Mouse (Mus musculus) lung, embryonic 16.5 days (tissue): ENCODE data around the gene Zfp248. TPM values are rescaled to one million over a fixed set of nuclear protein-coding genes. Genes with fewer than 3 reads are reported as not detected.
A peak's percentile ranks its signal among the peaks of the same experiment; 100 is the strongest.

Source experiments
- ATAC-seq: fragments of 200-750 bp; cut with Nextera tagmentation; 2 replicates; pipeline ENCODE4 v1.8.0; 2017; ENCODE audit warnings: low read depth, mild to moderate bottlenecking, moderate library complexity
- H3K27ac ChIP-seq: fragments of 300-500 bp; sonication (generic); 2 replicates; pipeline ENCODE4 v1.5.1; 2014; ENCODE audit warnings: mild to moderate bottlenecking, control low read depth, low read length
- H3K27me3 ChIP-seq: fragments of 300-500 bp; sonication (generic); 2 replicates; pipeline ENCODE4 v1.6.1; 2014; ENCODE audit warnings: low read depth, low read length, mixed read lengths; ENCODE audit not compliant: control insufficient read depth, insufficient read depth
- H3K36me3 ChIP-seq: fragments of 300-500 bp; sonication (generic); 2 replicates; pipeline ENCODE4 v1.6.1; 2014; ENCODE audit warnings: low read length; ENCODE audit not compliant: control insufficient read depth, insufficient read depth
- H3K4me1 ChIP-seq: fragments of 300-500 bp; sonication (generic); replicated peaks from 2 replicates; pipeline ENCODE4 v1.6.1; 2014; ENCODE audit warnings: low read length, mixed read lengths; ENCODE audit not compliant: control insufficient read depth, insufficient read depth
- H3K4me2 ChIP-seq: fragments of 300-500 bp; sonication (generic); 2 replicates; pipeline ENCODE4 v1.6.1; 2014; ENCODE audit warnings: low read depth, low read length, control low read depth
- H3K4me3 ChIP-seq: fragments of 300-500 bp; sonication (generic); 2 replicates; pipeline ENCODE4 v1.5.1; 2014; ENCODE audit warnings: mild to moderate bottlenecking, low read length, control low read depth
- H3K9ac ChIP-seq: fragments of 300-500 bp; sonication (generic); 2 replicates; pipeline ENCODE4 v1.6.1; 2014; ENCODE audit warnings: low read length, control low read depth
- H3K9me3 ChIP-seq: fragments of 300-500 bp; sonication (generic); 2 replicates; pipeline ENCODE4 v1.6.1; 2016; ENCODE audit warnings: low read length; ENCODE audit not compliant: control insufficient read depth
- WGBS: fragments of 180-500 bp; shearing (Covaris S2); extraction: QIAGEN DNeasy Blood & Tissue Kit; methylation state at CpG from one replicate; pipeline ENCODE4 v1.1.7; 2014; 5-methylcytosine and 5-hydroxymethylcytosine counted together
- polyA plus RNA-seq: library from polyadenylated mRNA; unstranded; fragments of >200 nt; fragmentation: Nextera tagmentation; extraction: Ambion mirVana; gene quantifications from 2 replicates; pipeline ENCODE4 v1.2.1, GENCODE M21; 2015

Gene Zfp248
- 6.8 and 7.6 TPM in 2 replicates for polyA plus RNA-seq

- Histone ChIP-seq H3K4me2 (peak within 1 kb of the TSS; percentile 81), H3K27ac (peak within 1 kb of the TSS; percentile 94), H3K9me3 (no peaks in the 10 kb centered on the region), H3K36me3 (no peaks in the 10 kb centered on the region), H3K4me3 (peak within 1 kb of the TSS; percentile 85), H3K9ac (peak within 1 kb of the TSS; percentile 96), H3K4me1 (peaks cover 8% of the 10 kb centered on the region), H3K27me3 (no peaks in the 10 kb centered on the region)
- peak; percentile 96 for ATAC-seq
- under 1% methylated on average over 43 of the region's 43 CpGs for WGBS
Observed at GRCm38 (mm10) chr6:118455042-118455631, at the start of gene Zfp248. Zfp248 (minus strand) TSS chr6:118455528.

DNA sequence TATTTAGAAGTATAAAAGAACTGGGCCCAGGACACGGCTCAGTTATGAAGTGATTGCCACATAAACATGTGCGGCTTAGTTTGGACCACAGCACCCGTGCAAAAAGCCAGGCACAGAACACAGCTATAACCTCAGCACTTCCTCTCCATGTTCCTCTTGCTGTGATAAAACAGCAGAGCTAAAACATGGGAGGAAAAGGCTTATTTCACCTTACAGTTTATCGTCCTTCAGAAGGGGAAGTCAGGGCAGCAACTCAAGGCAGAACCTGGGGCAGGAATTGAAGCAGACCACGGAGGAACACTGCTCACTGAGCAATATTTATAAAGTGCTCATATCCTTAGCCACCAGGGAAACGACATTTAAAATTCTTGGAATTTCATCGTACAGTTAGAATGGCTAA, 43.7 kb upstream of the Zfp248 start:
- ATAC-seq, result no peak
- no peak overlapping the region for H3K4me2 ChIP-seq
- no peak overlapping the region for H3K4me3 ChIP-seq
- no peak overlapping the region for H3K27ac ChIP-seq
- H3K9ac ChIP-seq, result no peak overlapping the region
- no peaks in the 10 kb centered on the region for H3K27me3 ChIP-seq
- H3K36me3 ChIP-seq, result peaks cover 4% of the 10 kb centered on the region; the same call in 1 of the 2 replicates
- no peaks in the 10 kb centered on the region for H3K9me3 ChIP-seq
- 79% methylated on average over 7 of the region's 7 CpGs for WGBS
- H3K4me1 ChIP-seq, result no peaks in the 10 kb centered on the region

DNA sequence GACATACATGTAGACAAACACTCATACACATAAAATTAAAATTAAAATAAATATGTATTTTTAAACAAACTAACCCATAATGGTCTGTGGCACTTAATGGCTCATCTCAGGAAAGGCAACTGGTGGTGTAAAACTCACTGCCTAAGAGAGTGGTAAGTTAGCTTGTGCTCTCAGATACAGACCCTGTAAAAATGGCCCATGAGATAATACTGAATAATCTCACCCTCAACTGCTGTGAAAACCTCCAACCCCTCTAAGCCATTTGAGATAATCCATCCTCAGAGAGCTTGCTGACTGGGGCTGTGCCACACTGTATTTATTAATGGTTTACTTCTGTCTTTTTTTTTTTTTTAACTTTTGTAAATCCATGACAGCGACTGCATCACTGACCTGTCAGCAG, 26.8 kb upstream of the Zfp248 start:
- Histone ChIP-seq H3K9ac (no peak overlapping the region), H3K4me3 (no peak overlapping the region), H3K4me1 (peaks cover 4% of the 10 kb centered on the region), H3K9me3 (no peaks in the 10 kb centered on the region), H3K27ac (no peak overlapping the region), H3K36me3 (no peaks in the 10 kb centered on the region), H3K27me3 (no peaks in the 10 kb centered on the region), H3K4me2 (no peak overlapping the region)
- WGBS, result 79% methylated on average over 1 of the region's 1 CpGs
- ATAC-seq, result no peak

DNA sequence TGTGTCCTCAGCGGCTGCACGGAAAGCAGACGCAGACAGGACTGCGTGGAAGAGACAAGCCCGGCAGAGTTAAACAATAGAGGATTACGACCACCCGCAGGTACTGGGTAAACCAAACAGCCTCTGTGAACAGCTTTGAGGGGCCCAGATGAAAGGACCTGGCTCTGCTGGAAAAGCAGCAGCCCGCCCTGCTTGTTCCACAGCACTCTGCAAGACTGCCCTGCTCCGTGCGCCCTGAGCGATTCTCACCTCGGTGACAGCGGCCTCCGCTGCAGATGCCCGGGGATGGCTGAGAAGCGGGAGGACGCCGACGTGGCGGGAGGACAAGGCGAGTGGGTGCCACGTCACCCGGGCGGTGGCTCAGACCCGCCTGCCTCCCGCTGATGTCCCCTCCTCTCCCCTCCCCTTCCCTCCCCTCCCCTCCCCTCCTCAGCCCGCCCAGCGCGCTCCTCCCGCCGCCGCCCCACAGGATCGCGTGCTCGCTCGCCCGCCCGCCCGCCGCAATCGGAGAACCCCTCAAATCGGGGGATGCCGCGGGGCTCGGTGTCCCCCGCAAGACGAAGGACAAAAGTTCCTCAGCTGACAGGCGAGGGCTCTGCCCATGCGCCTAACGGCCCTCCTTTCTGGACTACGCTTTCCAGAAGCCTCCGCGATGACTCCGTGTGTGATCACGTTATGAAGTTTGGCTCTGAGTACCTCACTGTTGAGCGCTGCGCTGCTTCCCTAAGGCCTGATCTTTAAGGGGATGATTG, 23.8 kb upstream of the Zfp248 start, which contains the start of gene Zfp9:
Zfp9 (minus strand) TSS at position 364 of the 752 bp plus-strand sequence.
- Histone ChIP-seq H3K27ac (peak within 1 kb of the TSS; percentile 88), H3K9me3 (no peaks in the 10 kb centered on the region), H3K9ac (peak within 1 kb of the TSS; percentile 82), H3K4me3 (peak within 1 kb of the TSS; percentile 72), H3K36me3 (0 out of 2 replicates have a peak, but pooled peaks cover 5% of the 10 kb centered on the region), H3K4me2 (peak within 1 kb of the TSS; percentile 84), H3K4me1 (peaks cover 6% of the 10 kb centered on the region), H3K27me3 (no peaks in the 10 kb centered on the region)
- WGBS, result under 1% methylated on average over 42 of the region's 57 CpGs
- peak; percentile 96 for ATAC-seq

GRCm38 (mm10) chr6:118477875-118478785, 22.8 kb upstream of the Zfp248 start:
- Histone ChIP-seq H3K36me3 (0 out of 2 replicates have a peak, but pooled peaks cover 5% of the 10 kb centered on the region), H3K4me2 (peak overlapping the region; percentile 84), H3K4me1 (peaks cover 6% of the 10 kb centered on the region), H3K9me3 (no peaks in the 10 kb centered on the region), H3K9ac (peak overlapping the region; percentile 82), H3K27ac (no peak overlapping the region; the same call in 1 of the 2 replicates), H3K4me3 (peak overlapping the region; percentile 72), H3K27me3 (no peaks in the 10 kb centered on the region)
- peak; percentile 8; the same call in 1 of the 2 replicates for ATAC-seq
- WGBS, result 25% methylated on average over 10 of the region's 10 CpGs

DNA sequence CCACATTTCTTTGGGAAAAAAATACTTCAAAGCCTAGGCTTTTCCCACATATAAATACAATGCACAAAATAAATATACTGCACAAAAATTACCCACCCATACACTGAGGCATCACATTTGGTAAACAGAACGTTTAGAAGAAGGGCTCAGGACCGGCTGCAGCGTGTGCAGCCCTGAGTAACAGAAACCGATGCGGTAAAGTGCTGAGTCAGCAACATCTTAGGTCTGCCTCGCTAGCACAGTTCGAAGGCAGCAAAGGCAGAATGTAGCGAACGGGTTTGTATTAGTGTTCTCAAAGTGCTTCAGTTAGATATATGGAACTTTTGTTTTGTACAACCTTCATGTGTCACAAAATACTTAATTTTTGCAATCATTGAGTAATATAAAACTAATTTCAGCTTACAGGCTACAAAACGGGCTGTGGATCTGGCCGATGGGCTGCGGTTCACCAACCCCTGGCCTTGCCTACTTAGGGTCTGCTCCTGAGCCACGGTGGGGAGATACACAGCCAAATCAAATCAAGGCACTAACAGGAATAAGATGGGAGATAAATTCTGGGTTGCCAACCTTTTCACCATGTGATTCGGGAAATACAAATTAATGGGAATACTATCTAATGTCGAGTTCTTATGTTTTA, 6.9 kb upstream of the Zfp248 start:
- no peak for ATAC-seq
- peaks cover 30% of the 10 kb centered on the region for H3K36me3 ChIP-seq
- WGBS, result 81% methylated on average over 15 of the region's 15 CpGs

GRCm38 (mm10) chr6:118457726-118458125, 2.4 kb upstream of the Zfp248 start:
- Histone ChIP-seq H3K4me2 (no peak overlapping the region), H3K9ac (no peak overlapping the region), H3K9me3 (no peaks in the 10 kb centered on the region), H3K36me3 (peaks cover 4% of the 10 kb centered on the region; the same call in 1 of the 2 replicates), H3K27ac (no peak overlapping the region), H3K4me1 (peaks cover 8% of the 10 kb centered on the region), H3K27me3 (no peaks in the 10 kb centered on the region), H3K4me3 (no peak overlapping the region)
- ATAC-seq, result no peak
- 85% methylated on average over 1 of the region's 1 CpGs for WGBS

More for the DNA sequence above, 6.9 kb upstream of the Zfp248 start:
- Histone ChIP-seq H3K4me1 (no peaks in the 10 kb centered on the region), H3K9me3 (no peaks in the 10 kb centered on the region), H3K9ac (no peak overlapping the region), H3K4me3 (no peak overlapping the region), H3K27me3 (no peaks in the 10 kb centered on the region), H3K4me2 (no peak overlapping the region), H3K27ac (no peak overlapping the region)

GRCm38 (mm10) chr6:118454452-118454851, 876 bp downstream of the Zfp248 start:
- no peaks in the 10 kb centered on the region for H3K36me3 ChIP-seq
- WGBS, result 21% methylated on average over 8 of the region's 8 CpGs
- H3K4me2 ChIP-seq, result peak overlapping the region; percentile 81
- H3K27me3 ChIP-seq, result no peaks in the 10 kb centered on the region
- peak overlapping the region; percentile 96 for H3K9ac ChIP-seq
- peaks cover 8% of the 10 kb centered on the region for H3K4me1 ChIP-seq
- ATAC-seq, result no peak
- peak overlapping the region; percentile 8; the same call in 1 of the 2 replicates for H3K27ac ChIP-seq
- H3K9me3 ChIP-seq, result no peaks in the 10 kb centered on the region
- peak overlapping the region; percentile 85 for H3K4me3 ChIP-seq
